Comparison of ENCODE assay signal across 8 mouse cellular contexts in the genomic region with DNA sequence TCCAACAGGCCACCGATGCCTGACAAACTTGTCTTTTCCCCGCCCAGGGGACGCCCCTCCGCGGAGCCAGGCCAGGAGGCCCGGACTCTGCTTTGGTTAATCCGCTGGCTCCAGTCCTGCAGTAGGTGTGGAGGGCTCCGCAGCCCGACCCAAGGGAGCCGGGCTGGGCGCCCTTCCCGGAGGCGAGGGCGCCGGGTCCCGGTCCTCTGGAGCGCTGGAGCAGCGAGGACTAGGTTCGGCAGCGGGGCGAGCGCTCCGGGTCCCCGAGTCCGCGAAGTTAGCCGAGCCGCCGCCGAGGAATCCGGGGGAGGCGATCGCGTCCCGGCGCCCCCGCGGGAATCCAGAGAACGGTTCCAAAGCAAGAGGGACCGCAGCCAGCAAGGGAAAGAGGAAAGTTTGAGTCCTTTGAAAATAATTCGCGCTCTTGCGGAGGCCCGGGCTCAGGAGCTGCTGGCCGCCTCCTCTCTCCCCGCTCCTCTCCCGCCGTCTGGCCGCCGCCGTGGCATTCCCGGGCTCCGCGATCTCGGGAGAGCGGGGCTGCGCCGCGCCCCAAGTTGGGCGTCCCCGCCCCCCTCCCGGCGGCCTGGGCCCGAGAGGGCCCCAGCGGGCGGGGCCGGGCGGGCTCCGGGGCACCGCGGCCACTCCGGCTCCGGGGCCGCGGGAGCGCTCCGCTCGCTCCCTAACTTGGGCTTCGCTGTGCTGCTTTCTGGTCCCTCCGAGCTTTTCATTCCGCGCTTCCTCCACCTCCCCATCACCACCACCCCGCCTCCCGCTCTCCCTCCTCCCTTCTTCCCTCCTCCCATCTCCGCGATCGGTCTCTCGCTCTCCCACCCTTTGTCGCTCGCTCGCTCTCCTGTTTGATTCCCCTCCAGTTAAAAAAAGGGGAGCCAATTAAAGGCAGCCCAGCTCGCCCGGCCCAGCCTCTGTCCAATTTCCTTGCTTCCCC.
DNase-seq lines count a peak whose midpoint lies in the region; ATAC-seq and TF ChIP-seq lines count a peak whose summit lies in the region.

No protein-coding gene starts in this region.

- no peak for TF ChIP-seq EP300 in liver, postnatal 0 days (IDR thresholded peaks at IDR 0.05; ENCODE audit: low read depth)

- peak overlapping the region; percentile 98 for H3K4me2 ChIP-seq in heart, embryonic 12.5 days
- H3K4me2 ChIP-seq in liver, postnatal 0 days (ENCODE audit: low read depth, low read length): peak overlapping the region; percentile 96

- no peak for ATAC-seq in CD4-positive, CD25-positive, alpha-beta regulatory T cell, adult 4 months
- ATAC-seq in heart, embryonic 12.5 days (ENCODE audit: insufficient number of reproducible peaks, low FRiP score): peak; percentile 29; the same call in 1 of the 2 replicates
- ATAC-seq in liver, postnatal 0 days: peak; percentile 43

- H3K4me3 ChIP-seq in heart, embryonic 12.5 days: peak overlapping the region; percentile 71
- H3K4me3 ChIP-seq in liver, postnatal 0 days (ENCODE audit: low read depth, low read length): peak overlapping the region; percentile 58

- H3K27ac ChIP-seq in heart, embryonic 12.5 days (ENCODE audit: poor library complexity, severe bottlenecking): no peak overlapping the region; the same call in 1 of the 2 replicates
- H3K27ac ChIP-seq in liver, postnatal 0 days (ENCODE audit: low read depth): no peak overlapping the region

- 0 out of 2 replicates have a peak, but pooled peaks cover 3% of the 10 kb centered on the region for H3K9me3 ChIP-seq in heart, embryonic 12.5 days (replicated peaks)
- H3K9me3 ChIP-seq in liver, postnatal 0 days (ENCODE audit: low read length): no peaks in the 10 kb centered on the region; the same call in 1 of the 2 replicates

- DNase-seq in CD4-positive, CD25-positive, alpha-beta regulatory T cell, adult 2 months (ENCODE audit: low read depth, low spot score): peak; percentile 42
- DNase-seq in MN1 (ENCODE audit: low spot score): peak; percentile 34
- DNase-seq in embryo, embryonic 11 days: peak; percentile 71
- peak; percentile 20 to 57 for DNase-seq in kidney, postnatal 25 days
- DNase-seq in liver, postnatal 0 days: peak; percentile 48
- peak; percentile 64 to 72 for DNase-seq in right cerebral cortex, adult 2 months (ENCODE audit: low spot score in 2 of 2)

- no peaks in the 10 kb centered on the region for H3K36me3 ChIP-seq in heart, embryonic 12.5 days
- no peaks in the 10 kb centered on the region for H3K36me3 ChIP-seq in liver, postnatal 0 days (replicated peaks; ENCODE audit: insufficient read depth, low read length)

- peaks cover 73% of the 10 kb centered on the region for H3K27me3 ChIP-seq in heart, embryonic 12.5 days (replicated peaks)
- H3K27me3 ChIP-seq in liver, postnatal 0 days (ENCODE audit: insufficient read depth, low read length): peaks cover 77% of the 10 kb centered on the region

- no peak for TF ChIP-seq CTCF in liver, postnatal 0 days (IDR thresholded peaks at IDR 0.05; ENCODE audit: low read depth)

- peaks cover 29% of the 10 kb centered on the region for H3K4me1 ChIP-seq in heart, embryonic 12.5 days (replicated peaks)
- peaks cover 26% of the 10 kb centered on the region for H3K4me1 ChIP-seq in liver, postnatal 0 days (ENCODE audit: insufficient read depth)

- H3K9ac ChIP-seq in heart, embryonic 12.5 days: peak overlapping the region; percentile 84
- peak overlapping the region; percentile 56 for H3K9ac ChIP-seq in liver, postnatal 0 days (replicated peaks)

- 0% methylated on average over 85 of the region's 93 CpGs for WGBS in heart, embryonic 12.5 days
- WGBS in liver, postnatal 0 days (ENCODE audit: insufficient replicate concordance): under 1% methylated on average over 83 of the region's 93 CpGs
